Mouse (Mus musculus) embryonic facial prominence, embryonic 14.5 days (tissue): Measurements from ENCODE around the gene Psg16. TPM values are rescaled to one million over a fixed set of nuclear protein-coding genes. Genes with fewer than 3 reads are reported as not detected.

ENCODE experiments used
- ATAC-seq: fragments of 200-750 bp; cut with Nextera tagmentation; 2 replicates; pipeline ENCODE4 v1.8.0; 2017; ENCODE audit warnings: low read depth, moderate number of reproducible peaks, moderate TSS enrichment
- DNase-seq: peaks from one replicate; pipeline ENCODE4 v3.0.0-alpha.2; 2015; ENCODE audit warnings: low spot score
- H3K27ac ChIP-seq: fragments of 300-500 bp; sonication (generic); replicated peaks from 2 replicates; pipeline ENCODE4 v1.5.1; 2014; ENCODE audit warnings: low read depth, mild to moderate bottlenecking, low read length, moderate library complexity
- H3K27me3 ChIP-seq: fragments of 300-500 bp; sonication (generic); replicated peaks from 2 replicates; pipeline ENCODE4 v1.6.1; 2014; ENCODE audit warnings: low read length; ENCODE audit not compliant: control insufficient read depth, insufficient read depth
- H3K36me3 ChIP-seq: fragments of 300-500 bp; sonication (generic); 2 replicates; pipeline ENCODE4 v1.6.1; 2014; ENCODE audit warnings: low read length, mixed read lengths; ENCODE audit not compliant: control insufficient read depth, insufficient read depth
- H3K4me1 ChIP-seq: fragments of 300-500 bp; sonication (generic); 2 replicates; pipeline ENCODE4 v1.6.1; 2014; ENCODE audit warnings: antibody characterized with exemption, low read length; ENCODE audit not compliant: control insufficient read depth, insufficient read depth
- H3K4me2 ChIP-seq: fragments of 300-500 bp; sonication (generic); 2 replicates; pipeline ENCODE4 v1.6.1; 2014; ENCODE audit warnings: low read depth, mild to moderate bottlenecking, low read length, moderate library complexity, mixed read lengths
- H3K4me3 ChIP-seq: fragments of 300-500 bp; sonication (generic); 2 replicates; pipeline ENCODE4 v1.5.1; 2014; ENCODE audit warnings: low read depth, mild to moderate bottlenecking, low read length
- H3K9ac ChIP-seq: fragments of 300-500 bp; sonication (generic); 2 replicates; pipeline ENCODE4 v1.6.1; 2014; ENCODE audit warnings: low read depth, mild to moderate bottlenecking, low read length, moderate library complexity, mixed read lengths
- H3K9me3 ChIP-seq: fragments of 300-500 bp; sonication (generic); 2 replicates; pipeline ENCODE4 v1.6.1; 2016; ENCODE audit warnings: low read length; ENCODE audit not compliant: control insufficient read depth
- WGBS: fragments of 180-500 bp; shearing (Covaris S2); extraction: QIAGEN DNeasy Blood & Tissue Kit; methylation state at CpG from one replicate; pipeline ENCODE4 v1.1.7; 2014; 5-methylcytosine and 5-hydroxymethylcytosine counted together
- polyA plus RNA-seq: library from polyadenylated mRNA; unstranded; fragments of >200 nt; fragmentation: Nextera tagmentation; extraction: Ambion mirVana; gene quantifications from 2 replicates; pipeline ENCODE4 v1.2.1, GENCODE M21; 2014

Psg16 gene
- polyA plus RNA-seq, 1 experiment from 2014 or later, result 0.11 TPM

DNA sequence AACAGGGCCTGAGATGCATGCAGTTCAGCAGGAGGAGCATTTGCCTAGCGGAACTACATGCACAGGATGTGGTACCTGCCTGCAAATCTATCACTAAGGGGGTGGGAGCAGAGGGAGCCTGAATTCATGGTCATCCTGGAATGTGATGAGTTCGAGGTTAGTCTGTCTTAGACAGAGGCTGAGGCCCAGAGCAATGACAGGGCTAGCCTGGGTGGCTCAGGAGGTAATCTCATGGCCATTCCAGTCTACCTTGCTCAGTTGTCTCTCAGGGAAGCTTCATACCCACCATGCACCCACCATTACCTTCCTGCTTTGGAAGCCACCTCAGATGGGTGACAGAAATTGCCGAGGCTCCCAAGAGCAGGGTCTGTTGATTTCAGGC, 14.4 kb upstream of the Psg16 start:
- H3K9me3 ChIP-seq, result no peaks in the 10 kb centered on the region
- peak overlapping the region; percentile 8; the same call in 1 of the 2 replicates for H3K4me3 ChIP-seq
- H3K36me3 ChIP-seq, result peaks cover 8% of the 10 kb centered on the region; the same call in 1 of the 2 replicates
- 66% methylated on average over 3 of the region's 3 CpGs for WGBS
- peaks cover 50% of the 10 kb centered on the region for H3K4me1 ChIP-seq
- DNase-seq (no peak), ATAC-seq (no peak)
- no peak overlapping the region; the same call in 1 of the 2 replicates for H3K9ac ChIP-seq
- H3K27ac ChIP-seq, result peak overlapping the region; percentile 95
- no peaks in the 10 kb centered on the region for H3K27me3 ChIP-seq
- H3K4me2 ChIP-seq, result peak overlapping the region; percentile 68

DNA sequence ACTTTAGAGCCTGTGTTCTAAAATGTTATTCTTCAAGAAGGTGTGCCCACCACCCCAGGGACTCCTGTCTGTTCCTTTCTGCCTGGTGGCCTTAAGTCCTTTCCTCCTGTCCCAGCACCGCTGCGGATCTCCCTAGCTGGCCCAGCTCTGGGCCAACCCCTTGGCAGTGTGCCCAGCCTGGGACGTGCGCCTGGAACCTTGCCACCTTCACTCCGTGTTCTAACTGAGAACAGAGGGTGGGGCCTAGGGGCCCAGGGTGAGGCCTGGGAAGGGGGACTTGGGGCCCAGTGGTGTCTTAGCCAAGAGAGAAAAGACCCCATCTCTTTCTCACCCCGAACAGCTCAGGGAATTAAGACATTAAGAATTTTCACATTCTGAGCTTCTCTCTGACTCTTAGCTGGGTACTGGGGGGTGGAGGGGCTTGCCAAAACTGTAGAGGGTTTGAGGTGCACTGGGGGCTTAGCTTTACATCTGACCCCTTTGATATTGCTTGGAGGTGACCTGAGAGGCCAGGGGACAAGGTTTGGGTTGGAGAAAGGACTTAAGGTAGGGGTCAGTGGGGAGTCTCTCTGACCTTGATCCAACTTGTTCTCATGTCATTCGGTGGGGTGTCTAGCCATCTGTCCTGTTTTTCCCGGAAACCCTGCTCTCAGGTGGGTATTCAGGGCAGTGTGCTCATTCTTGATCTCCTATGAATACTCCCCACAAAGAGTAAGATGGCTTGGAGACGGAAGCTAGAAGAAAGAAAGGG, 13.6 kb upstream of the Psg16 start:
- 0 out of 2 replicates have a peak, but pooled peaks cover under 1% of the 10 kb centered on the region for H3K36me3 ChIP-seq
- peak; percentile 34 for ATAC-seq
- peak; percentile 95 for DNase-seq
- WGBS, result 31% methylated on average over 9 of the region's 9 CpGs
- H3K9ac ChIP-seq, result peak overlapping the region; percentile 1
- no peaks in the 10 kb centered on the region for H3K27me3 ChIP-seq
- peaks cover 50% of the 10 kb centered on the region for H3K4me1 ChIP-seq
- H3K9me3 ChIP-seq, result no peaks in the 10 kb centered on the region
- peak overlapping the region; percentile 68 for H3K4me2 ChIP-seq
- peak overlapping the region; percentile 61 for H3K4me3 ChIP-seq
- H3K27ac ChIP-seq, result peak overlapping the region; percentile 95

DNA sequence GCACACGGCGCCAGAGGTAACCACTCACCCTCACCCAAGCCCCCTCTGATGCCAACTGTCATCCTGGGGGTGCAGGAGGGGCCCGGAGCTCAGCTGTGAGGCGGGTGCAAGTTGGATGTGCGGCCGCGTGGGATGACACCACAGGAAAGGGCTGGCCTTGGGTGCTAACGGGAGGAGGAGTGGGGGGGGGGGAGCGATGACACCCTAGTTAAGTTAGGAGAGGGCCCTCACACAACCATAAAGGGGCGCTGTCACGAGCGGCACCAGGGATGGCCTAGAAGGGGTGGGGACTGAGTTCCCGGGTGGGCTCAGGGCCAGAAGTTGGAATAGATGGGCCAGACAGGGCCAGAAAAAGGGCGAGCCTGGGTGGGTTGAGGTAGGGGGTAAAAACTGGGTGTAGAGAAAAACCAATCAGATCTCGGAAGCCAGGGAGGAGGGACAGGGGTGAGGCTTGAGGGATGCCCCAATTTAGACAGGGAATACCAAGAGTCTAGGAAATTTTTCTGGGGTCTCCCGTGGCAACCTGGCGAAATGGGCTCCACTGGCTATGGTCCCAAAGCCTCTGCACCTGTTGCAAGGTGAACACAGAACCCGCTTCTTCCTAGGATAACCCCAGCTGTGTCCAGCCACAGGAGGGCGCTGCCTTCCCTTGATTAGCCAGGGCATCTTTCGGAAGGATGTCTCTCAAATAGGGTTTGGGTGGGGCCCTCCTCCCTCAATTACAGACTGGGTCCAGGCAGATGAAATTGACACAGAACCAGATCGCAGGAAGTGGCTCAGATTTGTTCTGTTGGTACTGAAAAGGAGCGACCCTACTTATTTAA, 12.8 kb upstream of the Psg16 start:
- ATAC-seq, result no peak
- H3K36me3 ChIP-seq, result no peaks in the 10 kb centered on the region
- H3K9ac ChIP-seq, result peak overlapping the region; percentile 72; the same call in 1 of the 2 replicates
- H3K4me2 ChIP-seq, result peak overlapping the region; percentile 68
- no peak for DNase-seq
- peaks cover 50% of the 10 kb centered on the region for H3K4me1 ChIP-seq
- no peaks in the 10 kb centered on the region for H3K27me3 ChIP-seq
- H3K4me3 ChIP-seq, result peak overlapping the region; percentile 61
- 73% methylated on average over 21 of the region's 22 CpGs for WGBS
- peak overlapping the region; percentile 95 for H3K27ac ChIP-seq
- no peaks in the 10 kb centered on the region for H3K9me3 ChIP-seq

DNA sequence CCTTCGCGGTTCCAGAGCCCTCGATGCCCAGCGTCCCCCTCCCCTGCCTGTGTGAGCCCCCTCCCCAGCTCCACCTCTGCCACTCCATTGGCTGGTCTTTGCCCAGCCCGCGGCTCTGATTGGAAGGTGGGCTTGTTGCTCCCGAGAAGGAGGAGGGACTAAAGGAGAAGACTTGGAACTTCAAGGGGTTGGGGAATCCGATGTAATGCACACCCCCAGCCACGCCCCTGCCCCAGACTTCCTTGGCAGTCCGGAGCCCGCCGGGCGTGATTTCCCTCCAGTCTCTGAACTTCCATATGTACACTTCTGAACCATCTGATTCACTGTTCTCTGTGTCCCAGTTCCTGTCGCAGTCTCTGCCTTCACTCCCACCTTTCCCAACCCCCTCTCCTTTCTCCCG, 11.5 kb upstream of the Psg16 start, which contains the start of gene Hif3a:
Hif3a (minus strand) TSS at position 39 of the 400 bp plus-strand sequence.
- ATAC-seq, result peak; percentile 86

DNA sequence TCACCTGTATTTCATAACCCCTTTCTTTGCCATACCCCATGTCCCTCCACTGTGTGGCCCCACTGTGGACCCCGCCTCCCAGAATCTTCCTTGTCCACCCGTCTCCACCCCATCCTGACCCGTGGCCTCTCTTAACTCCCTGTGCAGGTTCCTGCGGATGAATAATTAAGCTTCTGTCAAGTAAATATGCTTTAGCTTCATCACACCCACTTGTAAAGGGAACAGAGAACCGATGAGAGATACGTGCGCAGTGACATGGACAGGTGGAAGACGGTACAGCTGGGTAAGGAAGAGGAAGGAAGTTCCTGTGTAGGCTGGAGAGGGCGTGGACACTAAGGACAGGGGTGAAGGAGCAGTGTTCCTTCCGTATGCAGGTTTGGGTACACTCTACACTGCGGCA, 11.0 kb upstream of the Psg16 start:
- H3K9me3 ChIP-seq, result no peaks in the 10 kb centered on the region
- H3K4me2 ChIP-seq, result peak overlapping the region; percentile 68
- peak overlapping the region; percentile 52 for H3K9ac ChIP-seq
- H3K27ac ChIP-seq, result peak overlapping the region; percentile 46; the same call in 1 of the 2 replicates
- no peaks in the 10 kb centered on the region for H3K27me3 ChIP-seq
- H3K4me1 ChIP-seq, result peaks cover 42% of the 10 kb centered on the region
- DNase-seq (no peak), ATAC-seq (peak; percentile 0)
- H3K36me3 ChIP-seq, result no peaks in the 10 kb centered on the region
- WGBS, result 14% methylated on average over 11 of the region's 11 CpGs
- peak overlapping the region; percentile 61 for H3K4me3 ChIP-seq

More for the DNA sequence above, 11.5 kb upstream of the Psg16 start, which contains the start of gene Hif3a:
- peak within 1 kb of the TSS; percentile 95 for H3K27ac ChIP-seq
- peak within 1 kb of the TSS; percentile 61 for H3K4me3 ChIP-seq
- H3K4me2 ChIP-seq, result peak within 1 kb of the TSS; percentile 68
- WGBS, result 0% methylated on average over 11 of the region's 15 CpGs
- DNase-seq, result peak; percentile 98
- H3K4me1 ChIP-seq, result peaks cover 46% of the 10 kb centered on the region
- no peaks in the 10 kb centered on the region for H3K27me3 ChIP-seq
- H3K9me3 ChIP-seq, result no peaks in the 10 kb centered on the region
- no peaks in the 10 kb centered on the region for H3K36me3 ChIP-seq
- peak within 1 kb of the TSS; percentile 72 for H3K9ac ChIP-seq

DNA sequence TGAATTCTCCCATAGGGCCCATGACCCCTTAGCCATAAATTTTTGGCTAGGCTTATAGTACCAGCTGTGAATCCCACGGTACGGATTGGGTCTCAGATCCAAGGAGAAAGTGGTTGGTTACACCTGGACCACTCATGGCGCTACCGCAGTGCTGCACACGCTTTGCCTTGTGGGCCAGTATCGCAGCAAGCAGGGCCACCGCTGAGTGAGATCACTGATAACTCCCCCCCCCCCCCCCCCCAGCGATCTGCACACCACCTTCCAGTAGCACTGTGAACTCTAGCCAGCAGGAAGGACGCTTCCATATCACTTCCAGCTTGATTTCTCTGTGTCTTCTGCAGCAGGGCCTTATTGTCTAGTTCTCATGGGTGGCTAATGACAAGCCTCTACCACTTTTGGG, 8.2 kb upstream of the Psg16 start:
- ATAC-seq, result no peak
- Histone ChIP-seq H3K4me1 (peaks cover 14% of the 10 kb centered on the region), H3K9ac (no peak overlapping the region), H3K4me2 (no peak overlapping the region), H3K9me3 (no peaks in the 10 kb centered on the region), H3K27ac (no peak overlapping the region), H3K4me3 (no peak overlapping the region), H3K27me3 (no peaks in the 10 kb centered on the region), H3K36me3 (no peaks in the 10 kb centered on the region)
- WGBS, result 79% methylated on average over 7 of the region's 9 CpGs
- no peak for DNase-seq

DNA sequence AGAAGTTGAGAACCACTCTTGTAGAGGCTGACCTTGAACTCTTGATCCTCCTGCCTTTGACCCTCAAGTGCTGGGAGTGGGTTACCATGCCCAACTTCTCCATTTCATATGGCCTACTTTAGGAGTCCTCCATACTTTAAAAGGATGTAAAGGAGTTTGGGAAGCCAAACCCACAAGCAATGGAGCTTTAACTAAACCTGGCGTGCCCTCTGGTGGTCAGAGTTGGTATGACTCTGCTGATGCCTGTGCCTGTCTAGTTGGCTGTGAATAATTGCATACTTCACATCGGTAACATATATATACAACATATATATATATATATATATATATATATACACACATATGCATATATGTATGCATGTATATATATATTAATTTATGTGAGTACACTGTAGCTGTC, 7.4 kb upstream of the Psg16 start:
- no peaks in the 10 kb centered on the region for H3K9me3 ChIP-seq
- DNase-seq (peak; percentile 87), ATAC-seq (no peak)
- H3K4me2 ChIP-seq, result no peak overlapping the region
- H3K27me3 ChIP-seq, result no peaks in the 10 kb centered on the region
- no peak overlapping the region for H3K27ac ChIP-seq
- H3K36me3 ChIP-seq, result no peaks in the 10 kb centered on the region
- no peak overlapping the region for H3K9ac ChIP-seq
- WGBS, result 2% methylated on average over 2 of the region's 2 CpGs
- no peak overlapping the region for H3K4me3 ChIP-seq
- peaks cover 7% of the 10 kb centered on the region for H3K4me1 ChIP-seq

DNA sequence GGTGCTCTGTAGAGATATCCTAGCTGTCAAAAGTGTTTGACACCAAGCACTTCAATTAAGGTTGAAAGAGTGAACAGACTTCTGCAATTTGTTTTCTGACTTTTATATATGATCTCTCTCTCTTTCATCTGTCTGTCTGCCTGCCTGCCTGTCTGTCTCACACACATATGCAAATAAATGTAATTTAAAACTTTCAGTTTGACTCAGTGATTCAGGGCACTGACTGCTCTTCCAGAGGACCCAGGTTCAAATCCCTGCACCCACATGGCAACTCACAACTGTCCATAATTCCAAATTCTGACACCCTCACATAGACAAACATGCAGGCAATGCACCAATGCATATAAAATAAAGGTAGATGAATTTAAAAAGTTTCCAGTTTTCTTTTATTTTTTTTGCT, 6.8 kb upstream of the Psg16 start:
- no peaks in the 10 kb centered on the region for H3K9me3 ChIP-seq
- no peak overlapping the region for H3K4me3 ChIP-seq
- no peak for ATAC-seq
- no peak overlapping the region for H3K9ac ChIP-seq
- peaks cover 7% of the 10 kb centered on the region for H3K4me1 ChIP-seq
- DNase-seq, result no peak
- H3K36me3 ChIP-seq, result no peaks in the 10 kb centered on the region
- H3K27me3 ChIP-seq, result no peaks in the 10 kb centered on the region
- no peak overlapping the region for H3K4me2 ChIP-seq
- no peak overlapping the region for H3K27ac ChIP-seq
